Mouse (Mus musculus) thymus, postnatal 0 days (tissue): ENCODE results near the gene Nif3l1. TPM values are rescaled to one million over a fixed set of nuclear protein-coding genes. Genes with fewer than 3 reads are reported as not detected.

Experiments used
- DNase-seq: peaks from one replicate; pipeline ENCODE4 v3.0.0-alpha.2; 2015; ENCODE audit warnings: low spot score
- polyA plus RNA-seq: library from polyadenylated mRNA; unstranded; fragments of >200 nt; fragmentation: Nextera tagmentation; extraction: Ambion mirVana; gene quantifications from 2 replicates; pipeline ENCODE4 v1.2.1, GENCODE M21; 2015

The Nif3l1 gene
- polyA plus RNA-seq, 1 experiment from 2014 or later = 25.6 TPM

DNA sequence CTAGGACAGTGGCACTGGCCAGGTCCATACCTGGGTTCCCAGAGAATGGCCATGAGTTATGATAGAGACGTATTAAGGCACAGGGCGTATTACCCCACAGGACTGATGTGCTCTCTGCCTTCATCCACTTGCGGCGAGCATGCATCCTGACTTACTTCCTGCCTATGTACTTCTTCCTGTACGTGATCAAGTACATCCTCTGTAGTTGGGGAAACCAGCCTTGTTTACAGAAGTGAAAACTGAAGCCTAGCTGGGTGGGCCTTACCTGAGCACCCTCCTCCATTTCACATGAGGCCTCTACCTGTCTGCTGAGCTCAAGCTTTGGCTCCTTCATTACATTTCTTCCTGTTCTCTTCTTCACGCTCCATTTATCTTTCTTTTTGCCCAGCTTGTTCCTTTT is 9.4 kb downstream of the Nif3l1 start:
- DNase-seq = no peak

GRCm38 (mm10) chr1:58458175-58458574 is 13.2 kb downstream of the Nif3l1 start:
- DNase-seq = no peak

DNA sequence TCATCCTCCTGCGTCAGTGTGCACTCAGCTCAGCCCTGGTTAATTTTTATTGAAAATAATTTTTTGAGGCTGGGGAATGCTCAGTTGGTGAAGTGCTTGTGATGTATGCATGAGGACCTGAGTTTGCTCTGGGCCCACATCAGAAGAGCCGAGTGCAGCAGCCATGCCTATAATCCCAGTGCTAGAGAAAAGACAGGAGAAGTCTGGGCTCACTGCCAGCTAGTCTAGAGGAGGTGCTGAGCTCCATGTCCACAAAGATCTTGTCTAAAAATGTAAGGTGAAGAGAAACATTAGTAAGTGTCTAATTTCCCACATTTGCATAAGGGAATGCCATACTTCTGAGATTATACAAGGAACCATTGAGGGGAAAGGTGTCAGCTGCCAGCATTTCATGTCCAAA is 13.9 kb downstream of the Nif3l1 start:
- DNase-seq = no peak

DNA sequence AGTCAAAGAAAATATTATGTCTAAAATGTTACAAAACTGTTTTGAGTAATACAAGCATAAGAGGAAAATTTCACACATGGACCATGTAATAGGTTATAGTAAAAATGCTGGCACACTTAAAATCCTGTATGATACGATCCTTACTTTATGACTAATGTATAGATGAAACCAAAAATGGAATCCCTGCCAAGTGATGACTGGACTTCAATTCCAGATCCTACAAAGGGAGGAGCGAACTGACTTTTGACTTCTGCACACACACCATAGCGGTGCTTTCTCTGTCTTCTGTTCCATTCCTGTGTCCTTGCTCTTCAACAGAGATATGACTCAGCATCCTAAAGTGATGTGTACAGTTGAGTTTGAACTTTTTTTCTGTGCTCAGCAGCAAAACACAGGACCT is 15.6 kb downstream of the Nif3l1 start:
- no peak for DNase-seq

DNA sequence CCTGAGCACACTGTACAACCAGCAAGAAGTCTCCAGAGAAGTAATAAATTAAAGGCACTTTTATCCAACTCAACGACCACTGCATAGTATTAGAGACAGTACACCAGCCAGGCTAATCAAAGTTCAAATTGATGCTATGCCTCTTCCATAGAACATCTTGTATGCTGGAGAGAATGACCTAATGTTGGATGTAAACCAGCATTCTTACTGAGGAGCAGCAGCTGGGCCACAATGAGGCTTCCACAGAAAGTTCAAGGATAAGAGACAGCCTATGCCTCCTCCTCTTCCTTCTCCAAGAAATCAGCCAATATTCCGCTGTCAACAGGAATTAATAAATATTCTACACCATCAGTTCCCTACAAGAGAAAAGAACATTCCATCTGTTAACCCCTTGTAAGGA is 19.0 kb downstream of the Nif3l1 start:
- no peak for DNase-seq

DNA sequence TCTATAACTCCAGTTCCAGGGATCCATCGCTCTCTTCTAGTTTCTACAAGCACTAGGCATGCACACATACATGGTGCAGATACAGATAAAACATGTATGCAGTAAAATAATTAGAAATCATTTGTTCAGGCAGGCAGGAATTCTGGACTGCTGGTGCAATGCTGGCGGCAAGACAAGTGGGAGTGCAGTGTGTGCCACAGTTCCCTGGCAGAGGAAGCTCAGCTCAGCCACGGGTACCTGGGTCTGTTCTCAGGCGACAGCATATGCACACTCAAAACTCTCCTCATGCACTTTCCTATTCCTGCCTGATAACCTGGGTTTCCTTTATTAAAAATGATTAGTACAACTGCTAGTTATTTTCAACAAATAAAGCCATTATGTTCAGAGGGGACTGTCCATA is 20.1 kb downstream of the Nif3l1 start:
- DNase-seq = no peak

- no peak for DNase-seq
Observed at GRCm38 (mm10) chr1:58465561-58465960, 20.6 kb downstream of the Nif3l1 start.

GRCm38 (mm10) chr1:58475662-58476061 is 30.7 kb downstream of the Nif3l1 start:
- no peak for DNase-seq

- no peak for DNase-seq
Observed at GRCm38 (mm10) chr1:58482647-58483046, 37.7 kb downstream of the Nif3l1 start.

- DNase-seq = no peak
Observed at GRCm38 (mm10) chr1:58495603-58496002, 50.7 kb downstream of the Nif3l1 start.

DNA sequence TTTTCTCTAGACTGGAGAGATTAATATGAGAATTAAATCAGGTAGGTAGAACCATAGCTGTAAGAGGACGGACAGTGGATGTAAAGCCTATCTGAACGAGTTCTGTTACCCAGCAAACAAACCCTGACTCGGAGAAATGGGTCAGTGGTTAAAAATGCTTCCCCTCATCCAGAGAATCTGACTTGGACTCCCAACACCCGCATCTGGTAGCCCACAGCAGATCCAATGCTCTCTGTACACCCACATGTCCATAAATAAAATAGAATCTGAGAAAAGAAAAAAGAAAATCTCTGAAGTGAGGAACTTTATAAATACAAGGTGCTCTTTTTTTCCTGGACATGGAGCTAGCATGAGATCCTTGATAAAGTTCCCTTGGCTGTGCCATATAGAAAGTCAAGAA is 52.7 kb downstream of the Nif3l1 start:
- no peak for DNase-seq

- DNase-seq = no peak
Observed at GRCm38 (mm10) chr1:58498758-58499157, 53.8 kb downstream of the Nif3l1 start.

DNA sequence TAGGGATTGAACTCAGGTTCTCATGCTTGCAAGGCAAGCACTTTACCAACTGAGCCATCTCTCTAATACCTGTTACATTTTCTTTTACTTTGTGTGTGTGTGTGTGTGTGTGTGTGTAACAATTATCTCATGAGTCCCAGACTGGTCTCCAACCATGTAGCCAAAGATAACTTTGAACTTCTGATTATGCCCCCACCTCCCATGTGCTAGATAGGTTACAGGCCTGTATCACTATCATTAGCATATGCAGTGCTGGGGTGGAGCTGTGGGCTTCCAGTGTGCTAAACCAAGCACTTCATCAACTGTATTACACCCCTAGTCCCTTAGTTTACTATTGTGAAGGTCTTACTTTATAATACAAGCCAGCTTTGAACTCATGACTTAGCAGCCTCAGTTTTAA is 58.2 kb downstream of the Nif3l1 start:
- DNase-seq = no peak

GRCm38 (mm10) chr1:58503793-58504370 is 58.9 kb downstream of the Nif3l1 start:
- DNase-seq = no peak

GRCm38 (mm10) chr1:58504577-58505254 is 59.8 kb downstream of the Nif3l1 start, which contains the start of gene Orc2:
Gene Orc2, minus strand, starts transcription at chr1:58505109.
- DNase-seq = peak; percentile 92

DNA sequence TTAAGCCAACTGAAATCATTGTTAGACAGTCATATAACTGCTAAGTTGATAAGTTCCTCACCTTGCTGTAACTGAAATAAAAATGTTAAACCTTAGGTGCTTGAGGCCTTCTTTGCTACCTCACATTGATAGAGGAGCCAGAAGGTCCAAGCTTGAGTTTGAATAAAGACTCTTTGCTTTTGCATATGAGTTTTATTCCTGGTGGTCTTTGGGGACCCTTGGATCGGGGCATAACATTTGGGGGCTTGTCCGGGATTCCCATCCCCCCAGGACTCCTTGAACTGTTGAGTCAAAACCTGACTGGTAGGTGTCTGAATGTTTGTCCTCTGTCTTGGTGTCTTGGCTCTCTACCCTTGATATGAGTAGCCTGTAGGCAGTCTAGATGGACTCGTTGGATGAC is 62.3 kb downstream of the Nif3l1 start:
- DNase-seq = no peak

Other genes with a start within 250 kb of the Nif3l1 start
- gene Aox4, start 234.8 kb upstream of the Nif3l1 start, polyA plus RNA-seq = 0.91 and 1.2 TPM in 2 replicates
- 0.14 and 0.21 TPM in 2 replicates for gene Aox2, start 166.8 kb upstream of the Nif3l1 start, polyA plus RNA-seq
- 437 and 440 TPM in 2 replicates for gene Bzw1, start 52.3 kb upstream of the Nif3l1 start, polyA plus RNA-seq
- 239 and 257 TPM in 2 replicates for gene Clk1, start 21.1 kb upstream of the Nif3l1 start, polyA plus RNA-seq
- gene Ppil3, start 335 bp downstream of the Nif3l1 start, polyA plus RNA-seq = 68.1 and 78.5 TPM in 2 replicates
- 32.9 and 36.5 TPM in 2 replicates for gene Orc2, start 60.0 kb downstream of the Nif3l1 start, polyA plus RNA-seq
- 6.7 and 7.3 TPM in 2 replicates for gene Fam126b, start 141.2 kb downstream of the Nif3l1 start, polyA plus RNA-seq
- 276 and 280 TPM in 2 replicates for gene Ndufb3, start 141.2 kb downstream of the Nif3l1 start, polyA plus RNA-seq